Comparison of ENCODE assay signal across 8 mouse cellular contexts in the genomic region with DNA sequence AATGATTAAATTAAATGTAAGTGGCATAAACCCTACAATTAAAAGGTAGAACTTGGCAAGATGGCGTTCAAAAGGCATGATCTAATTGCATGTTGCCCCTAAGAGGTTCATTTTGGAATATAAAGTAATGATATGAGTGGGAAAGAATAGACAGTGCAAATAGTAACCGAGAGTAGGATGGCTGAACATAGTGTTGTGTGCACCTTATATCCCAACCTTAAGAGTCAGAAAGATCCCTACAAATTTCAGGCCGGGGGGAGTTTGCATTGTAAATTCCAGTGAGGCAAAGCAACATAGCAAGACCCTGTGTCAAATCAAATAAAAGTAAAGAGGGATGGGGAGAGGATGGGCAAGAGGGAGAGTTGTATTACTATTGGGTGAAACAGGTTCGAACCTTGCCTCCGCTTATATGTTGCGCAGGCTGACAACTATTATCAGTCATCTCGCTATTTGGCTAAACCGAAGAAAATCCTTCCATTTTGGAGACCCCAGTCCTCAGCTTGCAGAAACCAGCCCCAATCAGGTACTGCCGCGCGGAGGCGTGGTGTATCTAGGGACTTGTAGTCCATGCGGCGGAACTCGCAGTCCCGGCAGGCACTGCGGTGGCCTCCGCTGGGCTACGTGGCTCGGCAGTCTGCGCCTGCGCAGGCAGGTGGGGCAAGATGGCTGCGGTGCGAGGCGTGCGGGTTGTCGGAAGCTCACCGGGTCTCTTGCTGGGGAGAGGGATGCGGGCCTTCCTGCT. TPM values are rescaled to one million over a fixed set of nuclear protein-coding genes. Genes with fewer than 3 reads are reported as not detected.
DNase-seq lines count a peak whose midpoint lies in the region; ATAC-seq lines count a peak whose summit lies in the region.

No protein-coding gene starts in this region.

- H3K27me3 ChIP-seq in hindbrain, embryonic 11.5 days (ENCODE audit: control insufficient read depth, insufficient read depth, low read length) = no peaks in the 10 kb centered on the region

- peak; percentile 93 for ATAC-seq in frontal cortex, adult (ENCODE audit: low TSS enrichment)
- ATAC-seq in hindbrain, embryonic 11.5 days (ENCODE audit: low FRiP score) = peak; percentile 97

- 0 out of 2 replicates have a peak, but pooled peaks cover 2% of the 10 kb centered on the region for H3K4me1 ChIP-seq in hindbrain, embryonic 11.5 days (replicated peaks; ENCODE audit: control insufficient read depth, insufficient read depth, low read length)

- H3K4me2 ChIP-seq in hindbrain, embryonic 11.5 days (replicated peaks; ENCODE audit: low read depth, low read length) = peak overlapping the region; percentile 56

- WGBS in hindbrain, embryonic 11.5 days = 4% methylated on average over 29 of the region's 29 CpGs

- peak overlapping the region; percentile 76 for H3K4me3 ChIP-seq in hindbrain, embryonic 11.5 days (ENCODE audit: low read depth, low read length)

- 0 out of 2 replicates have a peak overlapping the region, but pooled peaks have one; percentile 9 for H3K27ac ChIP-seq in hindbrain, embryonic 11.5 days (ENCODE audit: low read depth, low read length)

- peak; percentile 94 for DNase-seq in MEL-GATA-1-ER (ENCODE audit: extremely low read depth, low read depth)
- peak; percentile 97 for DNase-seq in cerebellum, adult 8-10 months
- DNase-seq in hindbrain, embryonic 11.5 days (ENCODE audit: low spot score) = peak; percentile 98
- DNase-seq in layer of hippocampus, postnatal 10 days (ENCODE audit: low spot score in 2 of 2) = peak; percentile 96 to 98
- DNase-seq in lung, postnatal 10 days = peak; percentile 98
- peak; percentile 97 for DNase-seq in ovary, postnatal 36 days (ENCODE audit: low spot score)
- peak; percentile 98 for DNase-seq in thymus, postnatal 25 days

- peaks cover 9% of the 10 kb centered on the region; the same call in 1 of the 2 replicates for H3K36me3 ChIP-seq in hindbrain, embryonic 11.5 days (ENCODE audit: control insufficient read depth, insufficient read depth, low read length)

- H3K9me3 ChIP-seq in hindbrain, embryonic 11.5 days (ENCODE audit: control insufficient read depth, low read length) = no peaks in the 10 kb centered on the region

- peak overlapping the region; percentile 75 for H3K9ac ChIP-seq in hindbrain, embryonic 11.5 days (ENCODE audit: low read depth, low read length)

RNA-seq across cellular contexts. Expression of gene B4galt7, which starts 7.0 kb away (rescaled TPM):
- polyA plus RNA-seq in hindbrain, embryonic 11.5 days (2014; fragmentation: Nextera tagmentation; extraction: Ambion mirVana) = 23.2 and 27.7 TPM in 2 replicates
- 10 to 100 TPM; 23.1 to 23.8 TPM for total RNA-seq in layer of hippocampus, postnatal 10 days (2021)

RNA-seq across cellular contexts. Expression of gene Tmed9, which starts 19.2 kb away (rescaled TPM):
- polyA plus RNA-seq in hindbrain, embryonic 11.5 days (2014; fragmentation: Nextera tagmentation; extraction: Ambion mirVana) = 50.1 and 63.8 TPM in 2 replicates
- 100 to 1,000 TPM; 127 to 128 TPM for total RNA-seq in layer of hippocampus, postnatal 10 days (2021)

RNA-seq across cellular contexts. Expression of gene Fam193b, which starts 21.8 kb away (rescaled TPM):
- polyA plus RNA-seq in hindbrain, embryonic 11.5 days (2014; fragmentation: Nextera tagmentation; extraction: Ambion mirVana) = 44.5 and 45.9 TPM in 2 replicates
- 10 to 100 TPM; 61.9 to 82.4 TPM for total RNA-seq in layer of hippocampus, postnatal 10 days (2021)

RNA-seq across cellular contexts. Expression of gene Caml, which starts 30.1 kb away (rescaled TPM):
- polyA plus RNA-seq in hindbrain, embryonic 11.5 days (2014; fragmentation: Nextera tagmentation; extraction: Ambion mirVana) = 70.5 and 73.4 TPM in 2 replicates
- 10 to 100 TPM; 51.5 to 59.9 TPM for total RNA-seq in layer of hippocampus, postnatal 10 days (2021)

RNA-seq across cellular contexts. Expression of gene Ddx46, which starts 42.1 kb away (rescaled TPM):
- polyA plus RNA-seq in hindbrain, embryonic 11.5 days (2014; fragmentation: Nextera tagmentation; extraction: Ambion mirVana) = 47.2 and 50.8 TPM in 2 replicates
- total RNA-seq in layer of hippocampus, postnatal 10 days (2021) = 10 to 100 TPM; 49.4 to 55.2 TPM

Comparison
In these comparisons a context has a peak if more than half of its experiments do, and no peak if none do; other contexts are left out.
1. Peak in every context shown above with its lines: DNase-seq, ATAC-seq, H3K4me3 ChIP-seq and H3K27ac ChIP-seq.